Mouse (Mus musculus) liver, adult 2 months (tissue): ENCODE results near the gene Kif2a.

Experiments
- CTCF ChIP-seq: fragments of 200-500 bp; IDR thresholded peaks from 2 replicates; pipeline ENCODE4 v1.5.1; 2011; ENCODE audit warnings: low read depth, low read length, control low read depth
- POLR2A ChIP-seq: fragments of 200-500 bp; IDR thresholded peaks from 2 replicates; pipeline ENCODE4 v1.6.1; 2011; ENCODE audit warnings: low read length, control low read depth; ENCODE audit not compliant: insufficient read depth; ENCODE audit errors: extremely low read depth

DNA sequence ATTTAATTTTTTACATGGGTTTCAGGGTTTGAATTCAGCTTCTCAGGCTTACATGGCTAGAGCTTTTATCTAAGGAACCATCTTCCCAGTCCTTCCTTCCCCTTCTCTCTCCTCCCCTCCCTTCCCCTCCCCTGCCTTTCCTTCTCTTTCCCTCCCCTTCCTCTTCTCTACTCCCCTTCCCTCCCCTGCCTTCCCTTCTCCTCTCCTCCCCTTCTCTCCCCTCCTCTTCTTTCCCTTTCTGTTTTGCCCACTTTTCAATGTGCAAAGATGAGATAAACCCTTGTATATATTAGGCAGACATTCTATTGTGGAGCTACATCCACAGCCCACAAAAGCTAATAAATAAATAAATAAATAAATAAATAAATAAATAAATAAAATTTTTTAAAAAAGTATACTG, 9.3 kb upstream of the Kif2a start:
- TF ChIP-seq CTCF, result no peak
- no peak for TF ChIP-seq POLR2A
